Mouse (Mus musculus): ENCODE results near the gene Cks2. TPM values are rescaled to one million over a fixed set of nuclear protein-coding genes. Genes with fewer than 3 reads are reported as not detected.

The Cks2 gene
- polyA plus RNA-seq, 1 experiment from 2014 or later, result 183 TPM

DNA sequence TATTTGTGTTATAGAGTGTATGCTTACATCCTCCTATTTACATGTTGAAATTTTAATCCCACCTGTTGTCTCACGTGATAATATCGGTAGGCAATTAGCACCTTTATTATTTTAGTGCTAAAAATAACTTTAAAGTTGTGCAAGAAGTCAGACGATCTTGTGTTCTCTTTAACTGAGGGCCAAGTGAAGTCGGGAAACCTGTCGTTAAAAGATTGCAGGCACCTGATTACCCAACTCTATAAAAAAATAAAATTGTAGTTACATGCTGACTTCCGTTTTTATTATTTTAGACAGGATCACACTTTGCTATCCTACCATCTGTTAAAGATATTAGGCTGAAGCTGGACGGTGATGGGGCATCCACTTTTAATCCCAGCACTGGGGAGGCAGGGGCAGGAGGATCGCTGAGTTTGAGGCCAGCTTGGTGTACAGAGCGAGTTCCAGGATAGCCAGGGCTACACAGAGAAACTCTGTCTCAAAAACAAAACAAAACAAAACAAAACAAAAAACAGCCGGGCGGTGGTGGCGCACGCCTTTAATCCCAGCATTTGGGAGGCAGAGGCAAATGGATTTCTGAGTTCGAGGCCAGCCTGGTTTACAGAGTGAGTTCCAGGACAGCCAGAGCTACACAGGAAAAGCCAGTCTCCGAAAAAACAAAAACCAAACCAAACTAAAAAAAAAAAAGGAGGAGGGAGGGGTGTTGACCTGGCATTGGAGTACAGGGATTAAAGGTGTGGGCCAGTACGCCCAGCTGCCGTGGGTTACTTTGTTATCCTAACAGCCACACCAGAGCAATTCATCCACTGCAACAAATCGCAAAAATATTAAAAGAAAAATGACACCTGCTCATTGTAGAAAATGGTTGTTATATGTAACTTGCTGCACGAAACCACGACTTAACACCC is 856 bp upstream of the Cks2 start:
- ATAC-seq (ENCODE audit: low FRiP score), result peak; percentile 32
- H3K9me3 ChIP-seq (replicated peaks), result no peaks in the 10 kb centered on the region
- peak overlapping the region; percentile 52; the same call in 1 of the 2 replicates for H3K27ac ChIP-seq
- no peaks in the 10 kb centered on the region for H3K27me3 ChIP-seq
- peaks cover 9% of the 10 kb centered on the region for H3K4me1 ChIP-seq
- peak overlapping the region; percentile 85 for H3K4me2 ChIP-seq (replicated peaks)
- H3K36me3 ChIP-seq, result no peaks in the 10 kb centered on the region
- peak overlapping the region; percentile 64 for H3K9ac ChIP-seq
- 49% methylated on average over 20 of the region's 20 CpGs for WGBS
- peak overlapping the region; percentile 81 for H3K4me3 ChIP-seq

DNA sequence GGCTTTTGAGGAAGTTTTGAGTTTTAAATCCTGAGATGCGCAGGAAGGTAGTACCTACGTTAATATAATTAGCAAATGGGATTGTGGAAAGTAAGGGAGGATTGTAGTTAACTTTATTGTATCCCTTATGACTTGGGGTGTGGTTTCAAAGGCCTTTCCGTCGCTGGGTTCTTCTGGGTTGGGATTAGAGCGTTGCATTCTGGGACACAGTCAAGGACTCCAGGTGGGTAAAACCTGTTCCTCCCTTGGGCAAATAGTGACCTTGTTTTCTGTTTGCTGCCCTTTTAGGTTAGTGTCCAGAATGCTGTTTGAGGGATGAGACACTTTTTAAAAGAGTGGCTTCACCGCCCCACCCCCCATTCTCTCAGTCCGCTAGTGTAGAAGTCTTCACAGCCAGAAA is 840 bp downstream of the Cks2 start:
- H3K9ac ChIP-seq, result peak overlapping the region; percentile 77
- H3K4me1 ChIP-seq, result peaks cover 11% of the 10 kb centered on the region
- no peaks in the 10 kb centered on the region for H3K9me3 ChIP-seq (replicated peaks)
- ATAC-seq (ENCODE audit: low FRiP score), result no peak
- no peaks in the 10 kb centered on the region for H3K36me3 ChIP-seq
- peak overlapping the region; percentile 85 for H3K4me2 ChIP-seq (replicated peaks)
- WGBS, result under 1% methylated on average over 7 of the region's 7 CpGs
- peak overlapping the region; percentile 81 for H3K4me3 ChIP-seq
- H3K27ac ChIP-seq, result no peak overlapping the region
- H3K27me3 ChIP-seq, result no peaks in the 10 kb centered on the region

DNA sequence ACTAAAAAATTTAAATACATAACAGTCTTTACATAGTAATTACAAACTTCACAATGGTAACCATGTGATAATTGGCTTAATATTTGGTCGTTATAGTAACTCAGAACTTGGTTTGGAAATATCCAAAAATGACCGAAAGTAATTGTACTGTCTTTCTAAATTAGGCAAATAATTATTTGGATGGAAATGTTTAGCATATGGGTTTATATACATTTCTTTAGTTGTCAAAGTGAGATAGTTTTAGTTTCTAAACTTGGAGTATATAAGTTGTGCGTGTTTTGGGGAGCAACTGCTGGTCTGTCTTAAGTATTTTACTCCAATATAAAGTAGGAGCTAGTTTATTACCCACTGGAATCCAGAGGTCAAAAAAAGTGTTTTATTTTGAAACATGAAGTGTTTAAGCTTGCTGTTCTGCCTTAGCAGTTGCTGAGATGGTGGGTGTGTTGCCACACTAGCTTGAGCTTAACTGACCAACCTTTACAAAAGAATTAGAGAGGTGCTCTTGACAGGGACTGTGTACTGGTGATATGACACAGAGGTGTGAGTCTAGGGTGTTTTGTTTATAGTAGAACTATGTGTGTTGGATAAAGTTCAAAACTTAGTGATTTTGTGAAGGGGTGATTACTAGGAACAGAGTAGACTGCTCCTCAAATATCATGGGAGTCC is 1.5 kb downstream of the Cks2 start:
- ATAC-seq (ENCODE audit: low FRiP score), result no peak
- WGBS, result 27% methylated on average over 3 of the region's 3 CpGs

DNA sequence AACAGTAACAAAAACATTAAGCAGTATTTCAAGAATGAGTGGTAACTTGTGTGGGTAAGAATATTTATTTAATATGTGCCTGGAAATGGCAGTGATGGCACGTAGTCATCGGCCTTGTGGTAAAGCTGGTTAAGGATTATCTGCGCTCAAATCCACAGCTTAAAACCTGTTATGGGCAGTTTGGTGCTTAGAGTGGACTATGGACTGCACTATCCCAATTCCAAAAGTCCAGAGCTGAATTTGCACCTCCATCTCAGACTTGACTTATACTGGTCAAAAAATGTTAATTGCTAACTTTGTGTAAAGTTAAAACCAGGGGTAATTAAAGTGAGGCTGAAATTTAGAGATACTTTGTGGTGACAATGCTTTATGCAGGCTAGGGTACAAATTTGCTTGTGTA is 2.7 kb downstream of the Cks2 start:
- Histone ChIP-seq H3K27me3 (no peaks in the 10 kb centered on the region), H3K9me3 (replicated peaks) (no peaks in the 10 kb centered on the region), H3K9ac (no peak overlapping the region), H3K4me2 (replicated peaks) (peak overlapping the region; percentile 85; the same call in 1 of the 2 replicates), H3K4me1 (peaks cover 19% of the 10 kb centered on the region), H3K36me3 (no peaks in the 10 kb centered on the region), H3K27ac (no peak overlapping the region), H3K4me3 (no peak overlapping the region)
- WGBS, result 94% methylated on average over 3 of the region's 3 CpGs
- no peak for ATAC-seq (ENCODE audit: low FRiP score)

More for the DNA sequence above, 1.5 kb downstream of the Cks2 start:
- Histone ChIP-seq H3K27me3 (no peaks in the 10 kb centered on the region), H3K4me2 (replicated peaks) (peak overlapping the region; percentile 85), H3K27ac (no peak overlapping the region), H3K9ac (no peak overlapping the region), H3K4me3 (peak overlapping the region; percentile 81), H3K9me3 (replicated peaks) (no peaks in the 10 kb centered on the region), H3K36me3 (no peaks in the 10 kb centered on the region), H3K4me1 (peaks cover 15% of the 10 kb centered on the region)

DNA sequence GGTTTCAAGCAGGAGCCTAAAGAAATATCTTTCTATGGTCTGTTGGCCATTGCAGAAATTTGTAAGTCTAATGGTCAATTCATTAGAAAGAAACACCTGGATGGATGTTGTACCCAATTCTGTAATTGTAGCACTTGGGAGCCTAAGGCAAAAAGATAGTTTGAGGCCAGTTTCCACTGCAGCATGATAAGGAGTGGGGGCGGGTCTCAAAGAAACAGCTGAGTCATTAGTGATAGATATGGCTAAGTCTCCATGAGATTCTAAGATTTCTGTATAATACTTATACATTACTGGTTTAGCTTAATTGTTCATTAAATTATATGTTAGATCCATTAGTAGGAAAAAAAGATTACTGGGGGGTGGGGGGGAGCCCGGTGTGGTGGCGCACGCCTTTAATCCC is 3.2 kb downstream of the Cks2 start:
- no peak for ATAC-seq (ENCODE audit: low FRiP score)
- Histone ChIP-seq H3K4me1 (peaks cover 19% of the 10 kb centered on the region), H3K4me2 (replicated peaks) (0 out of 2 replicates have a peak overlapping the region, but pooled peaks have one; percentile 9), H3K9ac (no peak overlapping the region), H3K4me3 (no peak overlapping the region), H3K36me3 (peaks cover 2% of the 10 kb centered on the region; the same call in 1 of the 2 replicates), H3K27me3 (no peaks in the 10 kb centered on the region), H3K27ac (no peak overlapping the region), H3K9me3 (replicated peaks) (no peaks in the 10 kb centered on the region)
- WGBS, result 91% methylated on average over 4 of the region's 4 CpGs

DNA sequence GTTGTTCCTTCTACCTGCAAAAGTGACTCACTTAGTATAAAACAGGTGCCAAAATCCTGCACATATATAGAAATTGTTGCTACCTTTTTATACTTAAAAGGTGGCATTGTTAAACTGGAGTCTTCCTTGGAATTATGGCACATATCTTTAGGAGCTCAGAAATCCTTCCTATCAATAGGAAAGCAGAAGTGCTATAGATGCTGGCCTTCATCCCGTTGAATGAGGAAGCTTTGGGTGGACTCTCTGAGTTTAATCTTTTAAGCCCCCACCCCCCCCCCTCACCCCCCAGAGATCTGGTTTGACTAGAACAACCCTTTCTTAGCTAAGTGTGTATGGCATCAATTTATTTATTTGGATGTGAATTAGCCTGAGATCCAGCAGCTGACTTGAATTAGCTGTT is 4.7 kb downstream of the Cks2 start:
- no peaks in the 10 kb centered on the region for H3K27me3 ChIP-seq
- no peak overlapping the region for H3K4me2 ChIP-seq (replicated peaks)
- no peak for ATAC-seq (ENCODE audit: low FRiP score)
- H3K36me3 ChIP-seq, result peaks cover 15% of the 10 kb centered on the region
- no peak overlapping the region for H3K4me3 ChIP-seq
- H3K9me3 ChIP-seq (replicated peaks), result no peaks in the 10 kb centered on the region
- H3K4me1 ChIP-seq, result peaks cover 19% of the 10 kb centered on the region
- H3K9ac ChIP-seq, result no peak overlapping the region
- WGBS, result 85% methylated on average over 1 of the region's 1 CpGs
- no peak overlapping the region for H3K27ac ChIP-seq

DNA sequence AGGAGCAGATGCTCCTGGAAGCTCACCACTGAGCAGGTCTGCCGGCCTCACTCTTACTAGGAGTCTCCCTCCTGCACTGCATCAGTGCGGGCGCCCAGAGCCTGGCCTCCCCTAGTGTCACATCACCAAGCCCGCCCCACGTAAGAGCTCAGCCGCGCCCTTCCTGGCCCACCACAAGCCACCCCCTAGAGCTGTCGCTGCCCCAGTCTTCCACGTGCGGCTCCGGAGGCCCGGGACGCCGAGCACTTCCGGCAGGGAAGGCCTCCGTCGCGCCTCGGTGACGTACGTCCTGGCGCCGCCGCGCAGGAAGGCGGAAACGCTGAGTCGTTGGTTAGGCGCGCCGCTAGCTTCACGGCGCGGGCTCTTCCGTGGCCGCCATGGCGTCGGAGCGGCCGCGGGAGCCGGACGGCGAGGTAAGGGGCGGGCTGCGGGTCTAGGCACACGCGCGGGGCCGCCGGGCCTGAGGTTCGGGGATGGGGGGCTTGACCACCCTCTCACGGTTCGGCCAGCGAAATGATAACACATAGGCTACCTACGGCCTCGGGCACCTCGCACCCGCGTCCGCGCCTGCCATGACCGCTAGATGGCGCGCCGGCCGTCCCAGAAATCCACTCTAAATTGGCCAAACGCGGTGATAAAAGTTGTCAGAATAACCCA is 6.5 kb downstream of the Cks2 start, which contains the start of gene Secisbp2:
Secisbp2 (plus strand) TSS at position 290 of the 657 bp plus-strand sequence.
- Histone ChIP-seq H3K27ac (peak within 1 kb of the TSS; percentile 89), H3K4me2 (replicated peaks) (peak within 1 kb of the TSS; percentile 69), H3K36me3 (peaks cover 32% of the 10 kb centered on the region), H3K9me3 (replicated peaks) (no peaks in the 10 kb centered on the region), H3K4me3 (peak within 1 kb of the TSS; percentile 71), H3K9ac (peak within 1 kb of the TSS; percentile 74), H3K4me1 (peaks cover 18% of the 10 kb centered on the region), H3K27me3 (no peaks in the 10 kb centered on the region)
- ATAC-seq (ENCODE audit: low FRiP score), result peak; percentile 97
- under 1% methylated on average over 69 of the region's 69 CpGs for WGBS

DNA sequence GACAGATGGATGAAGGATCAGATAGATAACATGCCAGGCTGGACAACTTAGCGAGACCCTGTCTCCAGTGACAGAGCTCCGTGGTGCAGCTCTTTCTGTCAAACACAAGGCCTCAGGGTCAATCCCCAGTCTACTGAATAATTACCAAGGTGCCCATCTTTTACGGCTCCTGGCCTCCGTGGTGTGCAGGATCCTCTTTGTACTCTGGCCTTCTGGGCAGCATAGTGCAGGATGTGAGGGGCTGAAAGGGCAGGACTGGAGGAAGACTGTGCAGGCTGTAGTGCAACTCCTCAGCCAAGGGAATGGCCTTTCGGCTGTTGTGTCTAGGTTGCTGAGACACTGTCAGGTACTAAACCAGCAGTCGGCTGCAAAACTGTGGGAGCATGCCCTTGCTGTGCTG is 8.1 kb downstream of the Cks2 start:
- H3K27ac ChIP-seq, result no peak overlapping the region
- no peak for ATAC-seq (ENCODE audit: low FRiP score)
- peaks cover 10% of the 10 kb centered on the region for H3K4me1 ChIP-seq
- H3K36me3 ChIP-seq, result peaks cover 48% of the 10 kb centered on the region
- H3K9me3 ChIP-seq (replicated peaks), result no peaks in the 10 kb centered on the region
- no peak overlapping the region for H3K4me3 ChIP-seq
- H3K4me2 ChIP-seq (replicated peaks), result no peak overlapping the region
- H3K27me3 ChIP-seq, result no peaks in the 10 kb centered on the region
- WGBS, result 94% methylated on average over 6 of the region's 6 CpGs
- H3K9ac ChIP-seq, result no peak overlapping the region

DNA sequence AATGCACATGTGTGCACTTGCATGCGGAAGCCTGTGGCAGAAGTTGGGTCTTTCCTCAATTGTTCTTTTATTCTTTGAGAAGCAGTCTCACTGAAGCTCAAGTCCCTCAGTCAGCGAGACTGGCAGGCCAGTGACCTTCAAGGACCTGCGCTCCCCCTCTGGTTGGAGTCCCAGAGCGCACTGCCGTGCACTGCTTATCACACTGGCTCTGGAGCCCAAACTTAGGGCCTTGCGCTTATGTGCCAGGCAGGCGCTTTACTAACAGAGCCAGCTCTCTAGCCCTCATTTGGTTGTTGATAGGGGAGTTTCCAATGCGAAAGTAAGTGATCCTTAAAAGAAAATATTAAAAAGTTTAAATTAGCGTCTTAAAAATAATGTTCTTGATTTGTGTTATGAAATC is 8.9 kb downstream of the Cks2 start:
- H3K4me3 ChIP-seq, result no peak overlapping the region
- peaks cover 56% of the 10 kb centered on the region for H3K36me3 ChIP-seq
- WGBS, result 93% methylated on average over 9 of the region's 9 CpGs
- H3K4me1 ChIP-seq, result peaks cover 10% of the 10 kb centered on the region
- no peak for ATAC-seq (ENCODE audit: low FRiP score)
- H3K9me3 ChIP-seq (replicated peaks), result no peaks in the 10 kb centered on the region
- no peak overlapping the region for H3K4me2 ChIP-seq (replicated peaks)
- H3K9ac ChIP-seq, result no peak overlapping the region
- H3K27ac ChIP-seq, result no peak overlapping the region
- H3K27me3 ChIP-seq, result no peaks in the 10 kb centered on the region

DNA sequence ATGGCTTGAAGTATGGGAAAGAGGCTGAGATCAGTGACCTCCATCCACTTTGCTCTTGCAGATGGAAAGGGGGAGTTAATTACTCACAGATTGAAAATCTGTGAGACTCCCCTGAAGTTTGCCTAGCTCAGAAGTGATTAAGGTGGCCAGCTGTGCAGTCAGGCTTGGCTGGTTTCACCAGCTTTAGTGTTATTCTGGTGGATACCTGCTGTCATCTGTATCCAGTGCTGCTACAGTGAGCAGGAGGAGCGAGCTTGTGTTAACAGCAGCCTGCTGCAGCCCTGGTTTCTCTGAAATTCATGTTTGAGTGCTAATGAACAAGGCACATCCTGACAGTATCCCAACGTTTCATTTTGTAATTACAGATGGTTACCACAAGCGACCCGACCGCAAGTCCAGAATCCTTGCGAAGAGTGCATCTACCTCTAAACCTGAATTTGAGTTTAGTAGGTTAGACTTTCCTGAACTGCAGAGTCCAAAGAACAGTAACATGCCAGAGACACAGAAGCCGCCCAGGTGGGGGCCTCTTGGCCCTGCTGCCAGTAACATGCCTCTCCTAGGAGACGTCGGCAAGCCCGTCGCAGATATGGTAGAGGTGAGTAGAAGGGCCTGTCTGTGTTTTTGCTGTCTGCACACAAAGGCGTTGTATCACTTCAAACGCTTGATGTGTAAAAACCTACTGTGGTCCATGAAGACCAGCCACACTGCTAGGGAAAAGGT is 11.6 kb downstream of the Cks2 start:
- Histone ChIP-seq H3K4me2 (replicated peaks) (no peak overlapping the region), H3K36me3 (peaks cover 77% of the 10 kb centered on the region), H3K9ac (no peak overlapping the region), H3K27ac (no peak overlapping the region), H3K27me3 (no peaks in the 10 kb centered on the region), H3K9me3 (replicated peaks) (no peaks in the 10 kb centered on the region), H3K4me3 (no peak overlapping the region), H3K4me1 (peaks cover 4% of the 10 kb centered on the region; the same call in 1 of the 2 replicates)
- 95% methylated on average over 13 of the region's 13 CpGs for WGBS
- no peak for ATAC-seq (ENCODE audit: low FRiP score)

DNA sequence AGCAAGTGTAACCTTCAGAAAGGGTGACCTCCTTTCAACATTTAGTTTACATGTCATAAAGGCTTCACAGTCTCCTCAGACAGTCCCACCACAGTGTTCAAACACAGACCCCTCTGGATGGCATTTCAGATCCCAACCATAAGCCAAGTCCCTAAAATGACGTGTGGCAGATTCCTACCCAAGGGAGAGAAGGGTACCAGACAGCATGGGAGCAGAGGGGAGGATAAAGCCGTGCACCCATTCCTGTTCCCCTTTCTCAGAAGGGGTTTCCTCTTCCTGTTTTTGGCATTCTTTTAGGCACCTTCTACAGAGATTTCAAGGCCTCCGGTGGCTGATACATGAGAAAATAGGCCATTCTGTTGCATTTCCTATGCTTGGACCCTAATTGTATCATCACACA is 13.1 kb downstream of the Cks2 start:
- H3K4me1 ChIP-seq, result no peaks in the 10 kb centered on the region
- peaks cover 90% of the 10 kb centered on the region for H3K36me3 ChIP-seq
- WGBS, result 87% methylated on average over 3 of the region's 3 CpGs
- H3K9ac ChIP-seq, result no peak overlapping the region
- no peak overlapping the region for H3K27ac ChIP-seq
- no peaks in the 10 kb centered on the region for H3K9me3 ChIP-seq (replicated peaks)
- no peak for ATAC-seq (ENCODE audit: low FRiP score)
- no peak overlapping the region for H3K4me2 ChIP-seq (replicated peaks)
- no peaks in the 10 kb centered on the region for H3K27me3 ChIP-seq
- H3K4me3 ChIP-seq, result no peak overlapping the region

Measured in hindbrain, embryonic 12.5 days (tissue).